Mouse (Mus musculus): ENCODE measurements at regions not wholly inside any gene's neighbourhood (a gene's known extent, or its start where the extent isn't known, plus 50 kb on each side); places are given as distances from the start of the nearest gene placed in this dataset.

- ATAC-seq (ENCODE audit: insufficient read depth, low read depth) (peak; percentile 33; the same call in 1 of the 2 replicates), DNase-seq (ENCODE audit: low spot score) (peak; percentile 78)
- H3K4me2 ChIP-seq (ENCODE audit: low read depth, low read length) = no peak overlapping the region
- H3K4me1 ChIP-seq (ENCODE audit: control insufficient read depth, insufficient read depth) = no peaks in the 10 kb centered on the region
- TF ChIP-seq CTCF (IDR thresholded peaks at IDR 0.05; ENCODE audit: low read depth) (peak; percentile 86), EP300 (IDR thresholded peaks at IDR 0.05; ENCODE audit: low read depth) (no peak)
- H3K36me3 ChIP-seq (replicated peaks; ENCODE audit: control insufficient read depth, insufficient read depth, low read length) = no peaks in the 10 kb centered on the region
- no peak overlapping the region for H3K9ac ChIP-seq (replicated peaks; ENCODE audit: low read depth, low read length)
- no peak overlapping the region for H3K4me3 ChIP-seq (ENCODE audit: low read depth, low read length)
- no peak overlapping the region for H3K27ac ChIP-seq (ENCODE audit: low read depth)
- H3K9me3 ChIP-seq (replicated peaks; ENCODE audit: control insufficient read depth, low read length) = no peaks in the 10 kb centered on the region
- H3K27me3 ChIP-seq (ENCODE audit: control insufficient read depth, insufficient read depth, low read length) = no peaks in the 10 kb centered on the region
- WGBS = 2% methylated on average over 2 of the region's 2 CpGs
These were observed 94.9 kb upstream of the St8sia4 start for GRCm38 (mm10) chr1:95762244-95762643.

- WGBS = 73% methylated on average over 8 of the region's 8 CpGs
These were observed 86.9 kb upstream of the St8sia4 start for GRCm38 (mm10) chr1:95754071-95754915.

GRCm38 (mm10) chr1:95753517-95753916 is 86.1 kb upstream of the St8sia4 start:
- ATAC-seq (ENCODE audit: insufficient read depth, low read depth) (no peak), DNase-seq (ENCODE audit: low spot score) (no peak)
- no peaks in the 10 kb centered on the region for H3K27me3 ChIP-seq (ENCODE audit: control insufficient read depth, insufficient read depth, low read length)
- WGBS = 73% methylated on average over 1 of the region's 1 CpGs
- H3K4me1 ChIP-seq (ENCODE audit: control insufficient read depth, insufficient read depth) = no peaks in the 10 kb centered on the region
- no peak overlapping the region for H3K27ac ChIP-seq (ENCODE audit: low read depth)
- TF ChIP-seq EP300 (IDR thresholded peaks at IDR 0.05; ENCODE audit: low read depth) (no peak), CTCF (IDR thresholded peaks at IDR 0.05; ENCODE audit: low read depth) (no peak)
- H3K9me3 ChIP-seq (replicated peaks; ENCODE audit: control insufficient read depth, low read length) = no peaks in the 10 kb centered on the region
- no peak overlapping the region for H3K4me2 ChIP-seq (ENCODE audit: low read depth, low read length)
- no peak overlapping the region for H3K4me3 ChIP-seq (ENCODE audit: low read depth, low read length)
- no peaks in the 10 kb centered on the region for H3K36me3 ChIP-seq (replicated peaks; ENCODE audit: control insufficient read depth, insufficient read depth, low read length)
- H3K9ac ChIP-seq (replicated peaks; ENCODE audit: low read depth, low read length) = no peak overlapping the region

More at GRCm38 (mm10) chr1:95754071-95754915, 86.9 kb upstream of the St8sia4 start:
- no peak for DNase-seq (ENCODE audit: low spot score)
- TF ChIP-seq CTCF (IDR thresholded peaks at IDR 0.05; ENCODE audit: low read depth) (no peak), EP300 (IDR thresholded peaks at IDR 0.05; ENCODE audit: low read depth) (no peak)
- ATAC-seq (ENCODE audit: insufficient read depth, low read depth) = no peak
- H3K4me3 ChIP-seq (ENCODE audit: low read depth, low read length) = no peak overlapping the region
- H3K9me3 ChIP-seq (replicated peaks; ENCODE audit: control insufficient read depth, low read length) = no peaks in the 10 kb centered on the region
- H3K27me3 ChIP-seq (ENCODE audit: control insufficient read depth, insufficient read depth, low read length) = no peaks in the 10 kb centered on the region
- H3K36me3 ChIP-seq (replicated peaks; ENCODE audit: control insufficient read depth, insufficient read depth, low read length) = no peaks in the 10 kb centered on the region
- H3K4me1 ChIP-seq (ENCODE audit: control insufficient read depth, insufficient read depth) = no peaks in the 10 kb centered on the region
- H3K9ac ChIP-seq (replicated peaks; ENCODE audit: low read depth, low read length) = no peak overlapping the region
- H3K27ac ChIP-seq (ENCODE audit: low read depth) = no peak overlapping the region
- H3K4me2 ChIP-seq (ENCODE audit: low read depth, low read length) = no peak overlapping the region

- H3K4me3 ChIP-seq (ENCODE audit: low read depth, low read length) = no peak overlapping the region
- no peak for TF ChIP-seq CTCF (IDR thresholded peaks at IDR 0.05; ENCODE audit: low read depth)
- no peak for TF ChIP-seq EP300 (IDR thresholded peaks at IDR 0.05; ENCODE audit: low read depth)
- H3K27ac ChIP-seq (ENCODE audit: low read depth) = no peak overlapping the region
- DNase-seq (ENCODE audit: low spot score) = no peak
- H3K4me1 ChIP-seq (ENCODE audit: control insufficient read depth, insufficient read depth) = no peaks in the 10 kb centered on the region
- no peak overlapping the region for H3K4me2 ChIP-seq (ENCODE audit: low read depth, low read length)
- ATAC-seq (ENCODE audit: insufficient read depth, low read depth) = no peak
- 69% methylated on average over 1 of the region's 1 CpGs for WGBS
- no peaks in the 10 kb centered on the region for H3K27me3 ChIP-seq (ENCODE audit: control insufficient read depth, insufficient read depth, low read length)
- H3K9ac ChIP-seq (replicated peaks; ENCODE audit: low read depth, low read length) = no peak overlapping the region
- H3K36me3 ChIP-seq (replicated peaks; ENCODE audit: control insufficient read depth, insufficient read depth, low read length) = no peaks in the 10 kb centered on the region
- no peaks in the 10 kb centered on the region for H3K9me3 ChIP-seq (replicated peaks; ENCODE audit: control insufficient read depth, low read length)
These were observed 81.6 kb upstream of the St8sia4 start for GRCm38 (mm10) chr1:95748940-95749339.

GRCm38 (mm10) chr1:95747287-95747686 is 79.9 kb upstream of the St8sia4 start:
- DNase-seq (ENCODE audit: low spot score) = no peak
- WGBS = 53% methylated on average over 2 of the region's 2 CpGs
- Histone ChIP-seq H3K27me3 (ENCODE audit: control insufficient read depth, insufficient read depth, low read length) (no peaks in the 10 kb centered on the region), H3K4me3 (ENCODE audit: low read depth, low read length) (no peak overlapping the region), H3K36me3 (replicated peaks; ENCODE audit: control insufficient read depth, insufficient read depth, low read length) (no peaks in the 10 kb centered on the region), H3K9me3 (replicated peaks; ENCODE audit: control insufficient read depth, low read length) (no peaks in the 10 kb centered on the region), H3K9ac (replicated peaks; ENCODE audit: low read depth, low read length) (no peak overlapping the region), H3K27ac (ENCODE audit: low read depth) (no peak overlapping the region), H3K4me2 (ENCODE audit: low read depth, low read length) (no peak overlapping the region), H3K4me1 (ENCODE audit: control insufficient read depth, insufficient read depth) (no peaks in the 10 kb centered on the region)
- TF ChIP-seq EP300 (IDR thresholded peaks at IDR 0.05; ENCODE audit: low read depth) (no peak), CTCF (IDR thresholded peaks at IDR 0.05; ENCODE audit: low read depth) (no peak)
- ATAC-seq (ENCODE audit: insufficient read depth, low read depth) = no peak
